Mouse (Mus musculus): ENCODE measurements around the gene Mpc1. TPM values are rescaled to one million over a fixed set of nuclear protein-coding genes. Genes with fewer than 3 reads are reported as not detected.

Gene Mpc1
- total RNA-seq (2017): 72.7 and 73.1 TPM in 2 replicates

DNA sequence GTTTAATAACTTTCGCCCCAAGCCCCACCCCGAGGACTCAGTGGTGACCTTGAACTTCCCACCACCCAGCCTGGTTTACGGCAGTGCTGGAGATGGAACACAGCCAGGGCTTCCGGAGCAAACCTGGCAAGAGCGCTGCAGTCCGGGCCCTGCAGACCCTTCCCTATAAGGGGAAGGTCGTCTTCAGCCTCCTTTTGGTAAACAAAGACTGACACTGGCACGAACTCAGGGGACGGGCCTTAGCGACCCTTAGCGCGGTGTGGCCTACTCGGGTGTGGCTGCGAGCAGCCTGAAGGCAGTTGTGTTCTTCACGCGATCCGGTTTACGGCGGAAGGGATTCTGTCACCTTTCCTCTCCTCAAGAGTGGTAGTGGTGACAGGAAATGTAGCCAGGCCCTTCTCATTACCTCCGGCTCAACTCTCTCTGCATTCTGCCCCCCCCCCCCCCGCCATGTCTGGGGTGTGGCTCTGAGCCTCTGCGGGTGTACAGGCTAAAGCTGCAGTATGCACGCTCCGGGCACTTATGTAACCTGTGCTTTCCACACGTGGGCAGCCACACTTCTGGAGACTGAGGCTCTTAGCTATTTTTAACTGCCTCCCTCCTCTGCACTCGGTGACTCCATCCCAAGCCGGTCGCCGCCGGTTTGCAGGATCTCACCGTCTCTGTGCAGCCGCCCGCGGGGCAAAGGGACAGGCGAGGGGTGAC lies at the start of gene Mpc1:
Mpc1 (plus strand) TSS at position 84 of the 705 bp plus-strand sequence.
- peak; percentile 41 to 47 for ATAC-seq (replicated peaks in 1 of 2; ENCODE audit: insufficient read depth in 1 of 2, low FRiP score in 2 of 2, low TSS enrichment in 1 of 2, low read depth in 1 of 2, poor library complexity in 2 of 2, severe bottlenecking in 2 of 2)

DNA sequence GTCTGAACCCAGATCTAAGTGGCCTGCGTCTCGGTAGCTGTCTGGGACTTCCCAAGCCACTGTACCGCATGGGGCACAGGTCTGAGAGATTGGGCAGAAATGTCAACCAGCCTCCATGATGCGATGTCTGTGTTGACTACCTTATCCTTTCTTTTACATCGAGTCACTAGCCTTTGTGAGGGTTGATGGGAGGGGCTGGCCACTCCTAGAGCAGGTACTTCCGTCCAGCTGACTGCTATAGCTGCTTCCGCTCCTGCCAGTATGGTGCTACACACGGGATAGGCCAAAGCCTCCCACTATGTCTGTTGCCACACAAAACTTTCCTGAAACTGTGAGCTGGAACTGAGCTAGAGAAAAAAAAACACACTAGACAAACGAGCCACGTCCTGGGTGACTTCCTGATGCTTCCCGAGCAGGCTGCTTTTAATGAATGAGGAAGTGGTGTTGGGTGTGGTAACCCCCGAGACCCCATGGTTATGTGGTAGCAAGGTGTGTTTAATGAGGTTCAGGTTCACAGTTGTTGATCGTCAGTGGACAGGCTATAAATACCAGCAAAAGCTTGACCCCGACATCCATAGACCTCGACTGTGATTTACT lies 49.0 kb upstream of the Mpc1 start:
- ATAC-seq (replicated peaks in 1 of 2; ENCODE audit: insufficient read depth in 1 of 2, low FRiP score in 2 of 2, low TSS enrichment in 1 of 2, low read depth in 1 of 2, poor library complexity in 2 of 2, severe bottlenecking in 2 of 2): 0 out of 4 replicates have a peak, but pooled peaks of 1 of the 2 experiments have one; percentile 30

DNA sequence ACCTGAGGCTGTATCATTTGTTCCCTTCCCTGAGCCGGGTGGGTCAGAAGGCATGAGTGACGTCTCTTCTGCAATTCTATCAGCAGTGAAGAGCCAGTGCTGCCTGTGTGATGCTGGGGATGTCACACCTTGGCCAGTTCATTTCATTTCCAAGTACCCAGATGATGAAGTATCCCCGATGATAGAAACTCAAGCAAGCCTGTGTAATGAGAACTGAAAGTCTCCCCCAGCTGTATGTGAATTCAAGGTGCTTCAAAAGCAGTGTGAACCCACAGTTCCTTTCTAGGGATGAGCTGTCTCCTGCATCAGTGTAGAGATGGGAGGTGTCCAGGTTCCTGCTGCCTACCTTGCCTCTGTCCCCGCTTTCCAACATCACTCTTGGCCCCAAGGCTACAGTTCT lies 48.2 kb upstream of the Mpc1 start:
- ATAC-seq (replicated peaks in 1 of 2; ENCODE audit: insufficient read depth in 1 of 2, low FRiP score in 2 of 2, low TSS enrichment in 1 of 2, low read depth in 1 of 2, poor library complexity in 2 of 2, severe bottlenecking in 2 of 2): no peak

DNA sequence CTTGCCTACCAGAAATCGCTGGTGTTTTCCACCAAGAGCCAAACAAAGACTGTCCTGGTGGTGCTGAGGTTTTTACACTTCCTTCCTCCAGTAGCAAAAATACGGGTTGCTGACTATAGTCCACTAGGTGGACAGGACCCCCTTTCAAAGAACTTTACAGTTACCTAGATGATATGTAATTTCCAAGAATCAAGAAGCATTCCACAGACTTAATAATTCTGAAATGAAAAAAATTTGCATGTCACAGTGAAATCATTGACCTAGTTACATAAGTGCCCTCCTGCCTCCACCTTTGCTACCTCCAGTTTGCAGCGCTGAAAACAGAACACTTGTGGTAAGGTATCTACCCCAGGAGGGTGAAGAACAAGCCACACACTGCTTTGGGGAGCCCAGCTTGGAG lies 47.0 kb upstream of the Mpc1 start, which contains the start of gene Ccr6:
Ccr6 (plus strand) TSS at position 301 of the 400 bp plus-strand sequence.
- no peak for ATAC-seq (replicated peaks in 1 of 2; ENCODE audit: insufficient read depth in 1 of 2, low FRiP score in 2 of 2, low TSS enrichment in 1 of 2, low read depth in 1 of 2, poor library complexity in 2 of 2, severe bottlenecking in 2 of 2)

DNA sequence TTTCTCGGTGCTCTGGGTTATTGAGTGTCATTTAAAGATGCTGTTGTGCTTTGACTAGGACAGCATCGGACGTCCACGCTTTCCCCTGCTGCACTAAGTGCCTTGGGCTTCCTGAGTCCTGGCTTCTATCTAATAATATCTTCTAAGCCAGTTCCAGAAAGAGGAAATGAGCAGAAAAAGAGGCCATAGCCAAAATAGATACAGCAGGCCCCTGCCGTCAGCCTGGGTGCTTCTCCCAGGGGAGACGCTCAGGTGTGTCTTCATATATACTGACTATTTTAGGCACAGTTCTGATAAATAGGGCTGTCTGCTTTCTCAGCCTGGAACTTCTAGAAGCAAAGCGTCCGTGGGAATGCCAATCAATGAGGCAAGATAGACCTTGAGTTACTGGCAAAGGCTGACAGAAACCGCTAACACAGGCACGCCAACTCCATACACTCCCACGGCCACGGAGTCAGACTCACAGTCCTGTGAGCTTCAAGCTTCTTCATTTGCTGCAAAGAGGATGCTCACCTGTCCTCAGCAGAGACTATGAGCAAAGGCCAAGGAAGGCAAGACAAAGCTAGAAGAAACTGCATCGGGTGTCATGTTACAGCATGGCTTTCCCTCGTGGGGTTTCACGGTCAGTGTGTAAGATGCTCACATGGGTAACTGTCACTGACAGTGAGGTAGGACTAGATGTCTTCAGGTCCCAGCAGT lies 44.5 kb upstream of the Mpc1 start:
- no peak for ATAC-seq (replicated peaks in 1 of 2; ENCODE audit: insufficient read depth in 1 of 2, low FRiP score in 2 of 2, low TSS enrichment in 1 of 2, low read depth in 1 of 2, poor library complexity in 2 of 2, severe bottlenecking in 2 of 2)

DNA sequence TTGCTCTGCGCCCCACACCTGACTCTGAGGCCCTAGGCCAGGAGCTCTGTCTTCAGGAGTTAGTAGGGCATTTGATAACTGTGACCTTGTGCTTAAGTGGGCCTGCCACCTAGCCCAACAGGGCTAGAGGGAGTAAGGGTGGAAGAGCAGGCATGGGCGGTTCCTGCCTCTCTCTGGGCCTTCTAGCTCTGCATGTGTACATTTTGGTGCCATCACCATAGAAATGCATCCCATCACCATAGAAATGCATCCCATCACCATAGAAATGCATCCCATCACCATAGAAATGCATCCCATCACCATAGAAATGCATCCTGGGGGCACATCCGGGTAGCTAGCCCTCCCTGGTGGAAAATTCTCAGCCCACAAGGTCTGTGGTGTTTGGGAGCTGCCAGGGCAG lies 43.1 kb upstream of the Mpc1 start:
- no peak for ATAC-seq (replicated peaks in 1 of 2; ENCODE audit: insufficient read depth in 1 of 2, low FRiP score in 2 of 2, low TSS enrichment in 1 of 2, low read depth in 1 of 2, poor library complexity in 2 of 2, severe bottlenecking in 2 of 2)

DNA sequence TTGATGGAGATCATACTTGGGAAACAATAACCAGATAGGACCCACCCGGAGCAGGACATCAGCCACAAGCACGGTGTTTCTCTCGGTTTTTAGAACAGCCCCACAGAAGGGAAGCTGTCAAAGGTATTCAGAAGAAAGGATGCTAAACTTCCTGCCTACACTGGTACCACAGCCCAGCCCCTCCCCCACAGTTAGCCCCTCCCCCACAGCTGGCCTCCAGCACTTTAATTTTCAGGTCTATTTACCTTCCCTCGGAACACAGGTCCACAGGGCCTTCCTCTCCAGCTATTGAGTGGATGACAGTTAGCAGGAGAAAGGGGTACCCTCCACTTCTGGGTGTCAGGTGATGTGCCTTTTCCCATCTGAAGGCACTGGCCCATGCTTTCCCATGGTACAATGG lies 42.2 kb upstream of the Mpc1 start:
- no peak for ATAC-seq (replicated peaks in 1 of 2; ENCODE audit: insufficient read depth in 1 of 2, low FRiP score in 2 of 2, low TSS enrichment in 1 of 2, low read depth in 1 of 2, poor library complexity in 2 of 2, severe bottlenecking in 2 of 2)

DNA sequence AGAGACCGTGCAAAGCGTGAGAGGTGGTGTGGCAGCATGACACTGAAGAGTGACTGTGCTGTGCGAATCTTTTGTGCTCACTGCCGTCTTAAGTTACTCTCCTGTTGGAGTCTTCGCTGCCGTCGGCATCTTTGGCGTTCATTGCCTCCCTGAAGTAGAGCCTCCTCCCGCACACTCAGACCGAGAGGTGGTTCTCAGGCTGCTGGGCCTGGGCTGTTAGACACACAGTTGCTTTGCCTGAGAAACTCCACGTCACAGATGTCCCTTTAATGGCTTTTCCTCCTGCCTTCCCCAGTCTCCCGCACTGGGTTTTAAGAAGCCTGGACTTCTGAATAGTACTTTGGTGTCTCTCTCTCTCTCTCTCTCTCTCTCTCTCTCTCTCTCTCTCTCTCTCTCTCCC lies 41.1 kb upstream of the Mpc1 start:
- ATAC-seq (replicated peaks in 1 of 2; ENCODE audit: insufficient read depth in 1 of 2, low FRiP score in 2 of 2, low TSS enrichment in 1 of 2, low read depth in 1 of 2, poor library complexity in 2 of 2, severe bottlenecking in 2 of 2): no peak

DNA sequence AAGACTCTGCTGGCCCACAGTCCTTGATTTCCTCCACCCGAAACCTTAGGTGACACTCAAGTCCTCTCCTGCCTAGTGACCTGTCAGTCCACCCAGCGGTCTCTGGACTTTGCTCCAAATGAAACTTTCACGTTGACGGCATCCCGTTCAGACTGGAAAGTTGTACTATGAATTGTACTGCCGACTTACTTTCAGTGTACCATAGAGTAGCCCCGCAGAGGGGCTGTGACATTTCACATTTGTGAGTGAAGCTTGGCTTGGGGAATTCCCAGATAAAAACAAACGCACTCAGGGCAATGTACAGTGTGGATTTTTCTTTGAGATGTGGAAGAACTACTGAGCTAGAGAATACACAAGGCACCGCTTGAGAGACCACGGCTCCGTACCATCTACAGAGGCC lies 40.5 kb upstream of the Mpc1 start:
- no peak for ATAC-seq (replicated peaks in 1 of 2; ENCODE audit: insufficient read depth in 1 of 2, low FRiP score in 2 of 2, low TSS enrichment in 1 of 2, low read depth in 1 of 2, poor library complexity in 2 of 2, severe bottlenecking in 2 of 2)

DNA sequence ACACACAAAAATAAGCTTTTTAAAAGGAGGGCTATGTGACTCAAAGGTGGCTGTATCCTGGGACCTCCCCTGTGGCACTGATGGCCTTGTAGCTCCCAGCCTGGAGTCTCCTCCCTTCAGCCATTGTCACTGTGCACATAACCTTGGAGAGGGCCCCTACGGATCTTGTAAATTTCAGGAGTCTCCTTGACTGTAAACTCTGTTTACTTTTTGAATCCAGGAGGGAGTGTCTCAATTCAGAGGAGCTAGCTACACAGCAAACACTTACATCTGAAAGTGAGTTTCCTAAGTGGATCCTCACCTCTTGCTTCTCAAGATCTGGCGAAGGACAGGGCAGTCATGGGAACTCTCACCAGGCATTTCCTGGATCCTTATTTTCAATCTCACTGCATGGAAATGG lies 38.6 kb upstream of the Mpc1 start:
- ATAC-seq (replicated peaks in 1 of 2; ENCODE audit: insufficient read depth in 1 of 2, low FRiP score in 2 of 2, low TSS enrichment in 1 of 2, low read depth in 1 of 2, poor library complexity in 2 of 2, severe bottlenecking in 2 of 2): no peak

DNA sequence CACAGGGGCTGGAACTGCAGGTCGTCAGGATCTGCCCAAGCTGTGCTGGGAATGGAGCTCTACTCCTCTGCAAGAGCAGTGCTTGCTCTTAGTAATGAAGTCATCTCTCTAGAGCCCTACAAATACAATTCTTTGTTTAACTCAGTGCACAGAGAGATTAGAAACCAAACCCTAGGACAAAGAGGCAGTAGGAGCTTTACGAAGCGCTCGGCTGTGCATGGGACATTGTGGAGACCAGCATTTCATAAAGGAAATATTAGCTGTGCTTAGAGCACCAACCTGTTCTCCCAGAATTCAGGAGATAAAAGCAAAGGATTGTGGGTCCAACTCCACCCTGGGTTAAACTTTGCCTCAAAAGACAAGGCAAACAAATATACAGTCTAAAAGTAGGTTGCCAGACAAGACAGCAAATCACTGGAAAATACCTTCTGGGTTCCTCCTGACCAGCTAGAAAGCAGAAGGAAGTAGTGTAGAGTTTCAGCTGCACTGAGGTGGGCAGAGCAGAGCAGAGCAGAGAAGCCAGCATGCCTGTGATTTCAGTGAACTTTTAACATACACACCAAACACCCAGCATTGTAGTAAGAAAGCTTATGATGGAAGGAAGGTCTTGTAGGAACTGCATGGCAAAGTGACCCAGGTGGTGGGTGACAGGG lies 36.5 kb upstream of the Mpc1 start:
- ATAC-seq (replicated peaks in 1 of 2; ENCODE audit: insufficient read depth in 1 of 2, low FRiP score in 2 of 2, low TSS enrichment in 1 of 2, low read depth in 1 of 2, poor library complexity in 2 of 2, severe bottlenecking in 2 of 2): peak; percentile 48 to 68

DNA sequence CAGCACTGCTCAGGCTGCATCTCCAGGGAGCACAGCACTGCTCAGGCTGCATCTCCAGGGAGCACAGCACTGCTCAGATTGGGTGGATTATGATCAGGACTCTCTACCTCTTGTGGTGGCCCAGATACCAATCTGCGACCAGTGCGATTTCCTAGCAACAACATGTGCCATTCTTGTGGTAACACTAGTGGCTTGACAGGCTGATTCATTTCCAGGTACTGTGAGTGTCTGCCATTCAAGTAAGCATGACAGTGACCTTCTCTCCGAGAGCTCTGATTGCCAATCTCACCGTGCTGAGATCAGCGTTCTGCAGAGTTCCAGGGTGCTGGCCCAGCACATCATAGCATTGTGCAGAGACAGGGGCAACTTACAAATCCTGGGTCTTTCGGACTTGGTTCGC lies 31.0 kb upstream of the Mpc1 start:
- no peak for ATAC-seq (replicated peaks in 1 of 2; ENCODE audit: insufficient read depth in 1 of 2, low FRiP score in 2 of 2, low TSS enrichment in 1 of 2, low read depth in 1 of 2, poor library complexity in 2 of 2, severe bottlenecking in 2 of 2)

DNA sequence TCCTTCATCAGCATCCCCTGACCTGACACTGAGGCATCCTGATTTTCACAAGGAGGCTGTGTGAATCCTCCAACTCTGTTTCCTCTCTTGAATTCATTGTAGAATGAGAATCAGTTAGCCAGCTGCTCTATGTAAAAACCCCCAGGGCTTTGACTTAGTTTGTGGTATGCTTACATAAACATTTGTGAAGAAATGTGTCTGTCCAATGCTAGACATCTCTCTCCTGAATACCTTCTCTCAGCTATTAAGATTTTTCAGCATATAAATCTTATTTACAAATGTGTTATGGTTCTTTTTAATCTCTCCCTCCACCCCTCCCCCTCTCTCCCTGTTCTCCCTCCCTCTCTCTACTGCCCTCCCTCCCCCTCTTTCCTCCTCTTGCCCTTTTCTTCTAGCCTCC lies 28.4 kb upstream of the Mpc1 start:
- no peak for ATAC-seq (replicated peaks in 1 of 2; ENCODE audit: insufficient read depth in 1 of 2, low FRiP score in 2 of 2, low TSS enrichment in 1 of 2, low read depth in 1 of 2, poor library complexity in 2 of 2, severe bottlenecking in 2 of 2)

DNA sequence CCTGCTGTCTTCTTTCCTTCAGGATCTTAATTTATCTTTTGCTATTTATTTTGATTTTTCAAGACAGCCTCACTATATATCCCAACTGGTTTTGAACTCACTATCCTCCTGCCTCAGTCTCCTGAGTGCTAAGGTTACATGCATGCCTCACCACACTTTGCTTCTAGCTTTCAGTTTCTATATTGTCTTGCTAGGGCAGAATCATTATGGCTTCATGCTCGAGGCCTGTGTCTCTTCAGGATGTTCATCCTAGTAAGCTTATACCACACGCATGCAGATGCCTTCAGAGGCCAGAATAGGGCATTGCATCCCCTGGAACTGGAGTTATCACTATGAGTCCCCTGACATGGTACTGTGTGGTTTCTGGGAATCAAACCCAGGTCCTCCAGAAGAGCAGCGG lies 27.8 kb upstream of the Mpc1 start:
- no peak for ATAC-seq (replicated peaks in 1 of 2; ENCODE audit: insufficient read depth in 1 of 2, low FRiP score in 2 of 2, low TSS enrichment in 1 of 2, low read depth in 1 of 2, poor library complexity in 2 of 2, severe bottlenecking in 2 of 2)

DNA sequence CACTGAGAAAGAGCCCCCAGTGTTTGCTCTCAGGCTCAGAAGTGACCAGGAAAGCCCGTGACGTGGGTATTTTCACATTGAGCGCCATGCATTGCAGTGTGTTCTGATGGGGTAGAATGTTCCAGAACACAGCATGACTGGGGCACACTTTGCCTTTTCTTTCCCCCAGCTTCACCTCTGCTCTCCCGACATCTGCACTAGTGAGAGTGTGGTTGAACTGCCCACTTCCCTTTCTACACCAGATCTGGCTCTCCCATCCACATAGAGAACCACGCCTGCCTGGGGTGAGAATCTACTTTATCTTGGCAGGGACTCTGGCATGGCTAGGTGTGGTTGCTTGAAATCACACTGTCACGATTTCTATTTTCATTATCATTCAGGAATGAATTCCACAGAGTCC lies 27.1 kb upstream of the Mpc1 start:
- peak; percentile 93 for ATAC-seq (replicated peaks in 1 of 2; ENCODE audit: insufficient read depth in 1 of 2, low FRiP score in 2 of 2, low TSS enrichment in 1 of 2, low read depth in 1 of 2, poor library complexity in 2 of 2, severe bottlenecking in 2 of 2)

DNA sequence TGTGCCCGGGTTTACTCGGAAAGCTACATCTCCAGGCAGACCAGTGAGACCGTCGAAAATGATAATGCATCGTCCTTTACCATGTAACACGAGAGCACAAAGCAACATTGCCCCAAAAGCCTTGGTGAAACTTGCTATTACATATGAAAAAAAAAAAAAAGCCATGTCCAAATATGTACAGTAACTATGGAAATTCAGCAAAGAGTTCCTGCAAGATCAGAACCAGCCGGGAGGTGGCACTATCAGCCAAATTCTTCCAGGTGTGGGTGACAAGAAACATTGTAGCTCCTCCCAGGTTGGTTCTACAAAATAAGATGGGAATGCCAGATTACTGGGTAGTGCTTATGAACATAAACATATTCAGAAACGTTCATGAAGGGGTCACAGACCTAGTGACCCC lies 25.7 kb upstream of the Mpc1 start:
- ATAC-seq (replicated peaks in 1 of 2; ENCODE audit: insufficient read depth in 1 of 2, low FRiP score in 2 of 2, low TSS enrichment in 1 of 2, low read depth in 1 of 2, poor library complexity in 2 of 2, severe bottlenecking in 2 of 2): no peak

DNA sequence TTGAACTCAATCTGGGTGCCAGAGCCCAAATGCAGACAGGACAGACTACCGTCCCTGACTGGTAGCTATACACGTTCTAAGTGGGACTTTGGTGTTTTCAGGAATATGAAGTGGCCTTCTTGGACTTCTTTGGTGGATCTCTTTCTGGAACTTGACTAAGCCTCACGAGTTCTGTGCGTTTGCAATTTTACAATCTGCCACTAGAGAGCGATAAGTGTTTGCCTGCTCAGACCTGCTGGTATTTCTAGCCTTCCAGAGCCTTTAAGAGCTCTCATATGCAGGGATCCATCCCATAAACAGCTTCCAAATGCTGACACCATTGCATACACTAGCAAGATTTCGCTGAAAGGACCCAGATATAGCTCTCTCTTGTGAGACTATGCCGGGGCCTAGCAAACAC lies 18.1 kb upstream of the Mpc1 start:
- peak in 1 of 2 experiments; percentile 71; a peak in 1 of 4 replicates for ATAC-seq (replicated peaks in 1 of 2; ENCODE audit: insufficient read depth in 1 of 2, low FRiP score in 2 of 2, low TSS enrichment in 1 of 2, low read depth in 1 of 2, poor library complexity in 2 of 2, severe bottlenecking in 2 of 2)
